Mouse (Mus musculus) intestine, embryonic 14.5 days (tissue): ENCODE results near the gene Ubash3a. TPM values are rescaled to one million over a fixed set of nuclear protein-coding genes. Genes with fewer than 3 reads are reported as not detected.

Experiments used
- ATAC-seq: fragments of 200-750 bp; cut with Nextera tagmentation; replicated peaks from 2 replicates; pipeline ENCODE4 v1.8.0; 2017; ENCODE audit warnings: low read depth, moderate number of reproducible peaks, moderate TSS enrichment, moderate library complexity; ENCODE audit not compliant: low FRiP score, low TSS enrichment
- DNase-seq: peaks from one replicate; pipeline ENCODE4 v3.0.0-alpha.2; 2018; ENCODE audit warnings: low spot score
- H3K27ac ChIP-seq: fragments of 300-500 bp; sonication (generic); 2 replicates; pipeline ENCODE4 v1.5.1; 2014; ENCODE audit warnings: low read depth, mild to moderate bottlenecking, control low read depth
- H3K27me3 ChIP-seq: fragments of 300-500 bp; sonication (generic); replicated peaks from 2 replicates; pipeline ENCODE4 v1.6.1; 2014; ENCODE audit warnings: low read length, control low read depth; ENCODE audit not compliant: control insufficient read depth, insufficient read depth
- H3K36me3 ChIP-seq: fragments of 300-500 bp; sonication (generic); 2 replicates; pipeline ENCODE4 v1.6.1; 2014; ENCODE audit warnings: low read length, control low read depth; ENCODE audit not compliant: control insufficient read depth, insufficient read depth
- H3K4me1 ChIP-seq: fragments of 300-500 bp; sonication (generic); replicated peaks from 2 replicates; pipeline ENCODE4 v1.6.1; 2014; ENCODE audit warnings: low read length, control low read depth, mixed read lengths; ENCODE audit not compliant: control insufficient read depth, insufficient read depth
- H3K4me2 ChIP-seq: fragments of 300-500 bp; sonication (generic); 2 replicates; pipeline ENCODE4 v1.6.1; 2014; ENCODE audit warnings: low read length
- H3K4me3 ChIP-seq: fragments of 300-500 bp; sonication (generic); 2 replicates; pipeline ENCODE4 v1.5.1; 2014; ENCODE audit warnings: low read depth, low read length, control low read depth, mixed read lengths
- H3K9ac ChIP-seq: fragments of 300-500 bp; sonication (generic); 2 replicates; pipeline ENCODE4 v1.6.1; 2014; ENCODE audit warnings: mild to moderate bottlenecking, low read length
- H3K9me3 ChIP-seq: fragments of 300-500 bp; sonication (generic); 2 replicates; pipeline ENCODE4 v1.6.1; 2016; ENCODE audit warnings: low read length, control low read depth; ENCODE audit not compliant: control insufficient read depth
- WGBS: fragments of 180-500 bp; shearing (Covaris S2); extraction: QIAGEN DNeasy Blood & Tissue Kit; methylation state at CpG from one replicate; pipeline ENCODE4 v1.1.7; 2014; 5-methylcytosine and 5-hydroxymethylcytosine counted together
- polyA plus RNA-seq: library from polyadenylated mRNA; unstranded; fragments of >200 nt; fragmentation: Nextera tagmentation; extraction: Ambion mirVana; gene quantifications from 2 replicates; pipeline ENCODE4 v1.2.1, GENCODE M21; 2014

Gene Ubash3a
- polyA plus RNA-seq, 1 experiment from 2014 or later = 0.14 TPM

GRCm38 (mm10) chr17:31183180-31183974 is 24.3 kb upstream of the Ubash3a start:
- DNase-seq = peak; percentile 59
- Histone ChIP-seq H3K4me1 (no peaks in the 10 kb centered on the region), H3K4me3 (no peak overlapping the region), H3K27ac (peak overlapping the region; percentile 54; the same call in 1 of the 2 replicates), H3K4me2 (no peak overlapping the region; the same call in 1 of the 2 replicates), H3K9me3 (no peaks in the 10 kb centered on the region), H3K36me3 (no peaks in the 10 kb centered on the region), H3K9ac (no peak overlapping the region), H3K27me3 (no peaks in the 10 kb centered on the region)
- WGBS = 49% methylated on average over 12 of the region's 12 CpGs
- peak; percentile 67; the same call in 1 of the 2 replicates for ATAC-seq

DNA sequence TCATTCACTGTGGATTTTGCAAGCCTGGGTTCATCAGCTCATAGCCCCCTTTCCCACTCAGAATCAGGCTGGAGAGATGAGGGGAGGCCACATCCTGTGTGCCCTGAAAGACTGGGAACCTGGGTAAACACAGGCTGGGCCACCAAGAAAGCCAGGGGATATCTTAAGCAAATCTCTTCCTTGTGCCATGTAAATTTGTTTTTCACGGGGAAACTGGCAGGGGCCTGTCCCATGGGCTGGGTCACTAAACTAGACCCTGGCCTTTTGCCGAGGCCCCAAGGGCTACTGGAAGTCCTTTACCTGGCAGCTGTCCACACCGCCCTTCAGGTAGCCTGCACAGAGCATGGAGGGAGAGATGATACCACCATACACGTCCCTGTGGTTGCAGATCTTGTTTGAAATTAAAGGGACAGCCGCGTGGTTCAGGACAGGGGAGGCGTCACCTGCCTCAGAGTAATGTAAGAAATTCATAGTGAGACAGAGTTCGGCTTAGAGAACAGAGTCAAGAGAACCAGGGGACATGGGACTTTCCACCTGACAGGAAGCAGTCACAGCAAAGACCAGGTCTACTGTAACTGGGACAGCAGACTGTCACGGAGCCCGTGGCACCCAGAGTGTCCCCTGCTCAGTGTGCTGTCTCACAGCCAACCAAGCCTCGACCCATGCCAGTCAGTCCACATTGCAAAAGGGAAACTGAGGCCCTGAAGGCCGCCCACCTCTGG is 23.2 kb upstream of the Ubash3a start:
- Histone ChIP-seq H3K36me3 (no peaks in the 10 kb centered on the region), H3K4me2 (no peak overlapping the region), H3K27me3 (no peaks in the 10 kb centered on the region), H3K4me1 (no peaks in the 10 kb centered on the region), H3K27ac (peak overlapping the region; percentile 9; the same call in 1 of the 2 replicates), H3K4me3 (no peak overlapping the region), H3K9ac (no peak overlapping the region), H3K9me3 (no peaks in the 10 kb centered on the region)
- 76% methylated on average over 12 of the region's 12 CpGs for WGBS
- DNase-seq = no peak
- no peak for ATAC-seq

DNA sequence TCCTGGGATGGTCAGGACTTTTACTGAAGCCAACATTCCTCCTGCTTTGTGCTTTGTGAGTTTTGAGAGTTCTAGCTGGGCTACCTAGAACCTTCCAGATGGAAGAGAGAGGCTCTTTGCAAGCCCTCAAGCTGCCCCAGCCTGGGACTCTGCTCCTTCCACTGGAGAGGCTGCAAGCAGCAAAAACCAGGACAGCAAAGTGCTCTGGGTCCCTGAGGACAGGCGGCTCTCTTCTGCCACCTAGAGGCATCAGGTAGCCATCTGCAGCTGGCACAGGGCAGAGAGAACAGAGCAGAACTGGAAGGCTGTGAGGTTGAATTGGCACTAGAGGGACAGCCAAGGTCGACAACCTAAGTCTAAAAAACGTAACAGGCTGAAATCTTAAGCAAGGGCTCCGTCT is 20.3 kb upstream of the Ubash3a start:
- no peaks in the 10 kb centered on the region for H3K4me1 ChIP-seq
- H3K4me3 ChIP-seq = no peak overlapping the region
- peak; percentile 79 for DNase-seq
- H3K27me3 ChIP-seq = no peaks in the 10 kb centered on the region
- WGBS = 27% methylated on average over 4 of the region's 4 CpGs
- H3K27ac ChIP-seq = no peak overlapping the region
- no peak for ATAC-seq
- H3K4me2 ChIP-seq = no peak overlapping the region
- H3K9me3 ChIP-seq = no peaks in the 10 kb centered on the region
- no peaks in the 10 kb centered on the region for H3K36me3 ChIP-seq
- no peak overlapping the region for H3K9ac ChIP-seq

- H3K27ac ChIP-seq = no peak overlapping the region
- no peak overlapping the region for H3K4me3 ChIP-seq
- H3K4me2 ChIP-seq = no peak overlapping the region
- no peaks in the 10 kb centered on the region for H3K27me3 ChIP-seq
- ATAC-seq = no peak
- H3K9ac ChIP-seq = no peak overlapping the region
- no peaks in the 10 kb centered on the region; the same call in 1 of the 2 replicates for H3K4me1 ChIP-seq
- no peaks in the 10 kb centered on the region for H3K36me3 ChIP-seq
- H3K9me3 ChIP-seq = no peaks in the 10 kb centered on the region
- 74% methylated on average over 8 of the region's 8 CpGs for WGBS
- DNase-seq = no peak
These were observed 15.8 kb upstream of the Ubash3a start for GRCm38 (mm10) chr17:31191825-31192224.

DNA sequence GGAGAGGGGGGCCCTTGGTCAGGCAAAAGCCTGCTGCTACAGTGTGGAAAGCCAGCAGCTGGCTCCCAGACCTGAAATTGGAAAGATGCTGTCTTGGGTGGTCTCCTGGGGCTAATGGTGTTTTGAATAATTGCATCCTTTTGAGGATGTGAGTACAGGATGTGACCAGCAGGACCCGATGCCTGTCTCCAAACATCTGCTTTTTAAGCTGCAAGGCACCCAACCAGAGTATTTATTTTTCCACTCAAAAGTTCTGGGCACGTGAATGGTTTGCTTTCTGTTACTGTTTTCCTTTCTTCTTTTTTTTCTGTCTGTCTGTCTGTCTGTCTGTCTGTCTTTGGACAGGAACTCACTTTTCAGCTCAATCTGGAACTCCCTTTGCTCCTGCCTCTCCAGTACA is 15.0 kb upstream of the Ubash3a start:
- 30% methylated on average over 2 of the region's 2 CpGs for WGBS
- no peak overlapping the region for H3K9ac ChIP-seq
- no peaks in the 10 kb centered on the region for H3K27me3 ChIP-seq
- no peaks in the 10 kb centered on the region for H3K9me3 ChIP-seq
- DNase-seq = no peak
- no peaks in the 10 kb centered on the region; the same call in 1 of the 2 replicates for H3K4me1 ChIP-seq
- no peaks in the 10 kb centered on the region for H3K36me3 ChIP-seq
- no peak overlapping the region for H3K4me3 ChIP-seq
- ATAC-seq = no peak
- H3K27ac ChIP-seq = no peak overlapping the region
- no peak overlapping the region for H3K4me2 ChIP-seq

- no peaks in the 10 kb centered on the region; the same call in 1 of the 2 replicates for H3K4me1 ChIP-seq
- no peak overlapping the region for H3K4me2 ChIP-seq
- no peak overlapping the region for H3K9ac ChIP-seq
- no peak overlapping the region for H3K4me3 ChIP-seq
- H3K27me3 ChIP-seq = no peaks in the 10 kb centered on the region
- H3K27ac ChIP-seq = no peak overlapping the region
- ATAC-seq = no peak
- no peaks in the 10 kb centered on the region for H3K36me3 ChIP-seq
- no peaks in the 10 kb centered on the region for H3K9me3 ChIP-seq
- 70% methylated on average over 9 of the region's 9 CpGs for WGBS
- no peak for DNase-seq
These were observed 14.3 kb upstream of the Ubash3a start for GRCm38 (mm10) chr17:31193360-31193759.

DNA sequence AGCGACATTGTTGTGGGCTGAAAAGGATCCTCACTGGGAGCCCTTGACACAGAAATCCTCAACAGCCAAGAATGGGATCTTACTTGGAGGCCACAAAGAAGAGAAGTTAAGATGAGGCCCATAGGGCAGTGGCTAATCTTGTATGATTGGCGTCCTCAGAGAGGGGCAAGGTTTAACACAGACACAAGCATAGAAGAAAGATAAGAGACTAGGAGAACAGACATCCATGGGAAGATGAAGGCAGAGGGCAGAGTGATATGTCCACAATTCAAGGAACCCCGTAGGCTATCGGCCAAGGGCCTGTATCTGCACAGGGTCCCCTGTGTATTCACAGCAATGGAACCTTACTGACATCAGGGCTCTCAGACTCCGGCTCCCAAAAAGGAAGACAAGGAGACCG is 12.5 kb upstream of the Ubash3a start:
- no peak overlapping the region for H3K27ac ChIP-seq
- H3K27me3 ChIP-seq = no peaks in the 10 kb centered on the region
- H3K4me1 ChIP-seq = no peaks in the 10 kb centered on the region; the same call in 1 of the 2 replicates
- no peak for DNase-seq
- H3K9ac ChIP-seq = no peak overlapping the region
- no peak for ATAC-seq
- 90% methylated on average over 6 of the region's 6 CpGs for WGBS
- no peaks in the 10 kb centered on the region for H3K9me3 ChIP-seq
- no peak overlapping the region for H3K4me3 ChIP-seq
- no peak overlapping the region for H3K4me2 ChIP-seq
- H3K36me3 ChIP-seq = no peaks in the 10 kb centered on the region

GRCm38 (mm10) chr17:31196283-31196682 is 11.4 kb upstream of the Ubash3a start:
- Histone ChIP-seq H3K27ac (no peak overlapping the region), H3K4me2 (no peak overlapping the region), H3K4me3 (no peak overlapping the region), H3K4me1 (no peaks in the 10 kb centered on the region; the same call in 1 of the 2 replicates), H3K9me3 (no peaks in the 10 kb centered on the region), H3K36me3 (no peaks in the 10 kb centered on the region), H3K27me3 (no peaks in the 10 kb centered on the region), H3K9ac (no peak overlapping the region)
- ATAC-seq (no peak), DNase-seq (no peak)
- WGBS = 84% methylated on average over 7 of the region's 7 CpGs
